Mouse (Mus musculus): Measurements from ENCODE around the gene Prl3d1.
"Not testable (repeated sequence)": the region's sequence is repeated elsewhere in the genome, so short reads cannot be mapped to it uniquely, and the experiment has no call there.

- not testable (repeated sequence) for TF ChIP-seq POLR2A (IDR thresholded peaks at IDR 0.05; ENCODE audit: low read depth, low read length); CTCF (IDR thresholded peaks at IDR 0.05; ENCODE audit: borderline replicate concordance, insufficient read depth, low read length)
Observed at GRCm38 (mm10) chr13:27093890-27094289, at the start of gene Prl3d1.
